Mouse (Mus musculus) liver, postnatal 0 days (tissue): ENCODE measurements around the gene Sp9.

Source experiments
- CTCF ChIP-seq: sonication (generic); IDR thresholded peaks from 2 replicates; pipeline ENCODE4 v1.5.1; 2016; ENCODE audit warnings: antibody characterized with exemption, low read depth
- EP300 ChIP-seq: IDR thresholded peaks from 2 replicates; pipeline ENCODE4 v1.6.1; 2016; ENCODE audit warnings: antibody characterized with exemption, low read depth, mild to moderate bottlenecking

GRCm38 (mm10) chr2:73306006-73306405 is 34.3 kb downstream of the Sp9 start:
- TF ChIP-seq CTCF (no peak), EP300 (no peak)
